Mouse (Mus musculus): ENCODE results near the gene Defb48.

Defb48 gene

GRCm38 (mm10) chr14:62984410-62984809 lies at the start of gene Defb48:
Defb48 (minus strand) TSS chr14:62984510.
- no peak for DNase-seq (ENCODE audit: low read depth)

DNA sequence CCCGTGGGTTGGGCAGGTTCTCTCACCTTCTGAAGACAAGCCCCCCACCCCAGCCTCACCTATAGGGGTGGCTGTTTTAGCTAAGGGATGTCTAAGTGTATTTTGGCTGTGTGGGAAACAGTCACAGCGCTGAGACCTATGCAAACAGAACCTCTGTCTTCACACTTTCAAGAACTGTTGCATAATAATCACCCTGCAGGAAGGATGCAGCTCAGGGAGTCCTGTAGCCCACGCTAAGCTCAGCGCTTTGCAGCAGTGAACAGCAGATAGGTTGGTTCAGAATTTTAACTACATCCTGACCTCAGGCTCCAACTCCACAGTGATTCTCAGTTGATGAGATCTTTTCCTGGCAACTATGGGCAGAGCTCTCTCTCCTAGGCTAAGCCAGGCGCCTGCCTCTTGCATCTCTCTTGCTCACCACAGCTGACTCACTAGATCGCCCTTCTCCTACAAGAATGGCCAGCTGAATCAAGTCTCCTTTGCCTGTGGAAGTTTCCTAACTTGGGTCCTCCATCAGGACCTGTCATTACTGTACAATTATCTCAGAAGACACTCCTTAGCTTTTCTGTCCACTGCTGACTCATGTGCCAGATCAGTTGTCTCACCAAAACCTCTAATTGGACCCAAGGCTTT lies 36.3 kb upstream of the Defb48 start:
- no peak for DNase-seq (ENCODE audit: low read depth)

DNA sequence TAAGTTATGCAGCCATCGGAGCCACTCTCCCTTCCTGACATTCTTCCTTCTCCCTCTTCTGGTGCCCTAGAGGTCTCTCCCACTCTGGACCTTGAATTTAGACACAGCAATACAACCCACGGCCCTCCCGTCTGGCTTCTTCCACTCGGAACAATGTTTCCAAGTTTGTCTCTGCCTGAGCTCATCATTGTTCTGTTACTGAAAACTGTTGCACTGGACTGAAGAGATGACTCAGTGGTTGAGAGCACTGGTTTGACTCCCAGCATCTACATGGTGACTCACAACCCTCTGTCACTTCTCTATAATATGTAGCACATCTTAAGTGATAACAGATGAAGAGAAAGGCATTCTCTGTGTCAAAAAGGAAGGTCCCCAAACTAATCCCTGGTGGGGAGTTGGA lies 30.4 kb upstream of the Defb48 start:
- DNase-seq (ENCODE audit: low read depth), result no peak

GRCm38 (mm10) chr14:63013082-63013481 lies 28.8 kb upstream of the Defb48 start:
- DNase-seq (ENCODE audit: low read depth), result no peak

GRCm38 (mm10) chr14:63011471-63011870 lies 27.2 kb upstream of the Defb48 start, which contains the start of gene Defb43:
Defb43 (plus strand) TSS chr14:63011771.
- DNase-seq (ENCODE audit: low read depth), result no peak

DNA sequence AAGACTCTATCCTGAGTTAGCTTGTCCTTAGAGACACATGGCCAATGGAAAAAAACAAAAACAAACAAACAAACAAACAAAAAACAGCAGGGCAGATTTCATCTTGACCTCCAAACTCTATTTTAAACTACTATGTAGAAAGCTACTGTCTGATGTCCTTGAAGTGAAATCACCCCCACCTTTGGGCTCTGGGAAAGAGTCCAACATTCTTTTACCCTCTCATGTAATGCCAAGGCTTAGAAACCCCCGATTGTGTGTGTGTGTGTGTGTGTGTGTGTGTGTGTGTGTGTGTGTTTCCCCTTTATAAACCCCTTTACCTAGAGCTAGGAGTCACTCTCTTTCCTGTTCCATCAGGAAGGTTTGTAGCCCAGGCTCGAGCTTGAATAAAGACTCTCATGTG lies 18.3 kb upstream of the Defb48 start:
- DNase-seq (ENCODE audit: low read depth), result no peak

GRCm38 (mm10) chr14:62998977-62999376 lies 14.7 kb upstream of the Defb48 start:
- no peak for DNase-seq (ENCODE audit: low read depth)

- DNase-seq (ENCODE audit: low read depth), result no peak
Measured at GRCm38 (mm10) chr14:62997777-62998176, 13.5 kb upstream of the Defb48 start, which contains the start of gene Defb47. Defb47 (plus strand) TSS chr14:62998077.

GRCm38 (mm10) chr14:62991849-62992510 lies 7.7 kb upstream of the Defb48 start:
- no peak for DNase-seq (ENCODE audit: low read depth)

GRCm38 (mm10) chr14:62991271-62991670 lies 7.0 kb upstream of the Defb48 start:
- no peak for DNase-seq (ENCODE audit: low read depth)

DNA sequence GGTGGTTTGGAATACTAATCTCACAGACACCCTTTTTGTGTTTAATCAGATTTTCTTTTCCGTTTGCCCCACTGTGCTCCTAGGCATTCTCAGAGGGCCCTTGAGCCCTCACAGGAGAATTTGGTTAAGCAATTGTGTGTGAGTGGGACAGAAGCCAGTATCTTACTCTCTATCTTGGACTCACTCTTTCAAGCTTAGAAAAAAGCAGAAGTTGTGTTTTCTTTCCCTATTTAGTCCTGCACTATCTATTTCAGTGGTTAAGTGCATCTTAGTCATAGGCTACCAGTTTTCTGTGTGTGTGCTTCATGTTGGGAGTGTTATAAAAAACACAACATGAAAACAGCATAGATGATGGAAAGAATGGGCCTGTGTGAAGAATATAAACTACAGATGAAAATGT lies 4.5 kb downstream of the Defb48 start:
- DNase-seq (ENCODE audit: low read depth), result no peak

DNA sequence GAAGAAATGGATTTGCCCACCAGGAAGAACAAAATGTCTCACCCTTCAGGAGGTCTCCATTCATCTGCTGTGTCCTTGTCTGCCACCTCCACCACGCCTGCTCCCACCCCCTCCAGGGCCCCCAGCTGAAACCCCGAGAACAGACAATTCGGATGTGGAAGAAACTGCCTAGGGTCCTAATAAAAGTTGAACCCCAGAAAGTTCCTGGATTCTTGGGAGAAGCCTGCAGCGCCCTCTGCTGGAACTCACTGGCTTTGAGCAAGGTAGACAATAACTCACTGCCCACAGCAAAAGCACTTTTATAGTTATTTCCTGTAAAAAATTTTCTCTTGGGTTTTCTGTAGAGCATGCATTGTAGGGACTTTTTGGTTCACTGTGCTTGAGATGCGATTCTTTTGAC lies 9.3 kb downstream of the Defb48 start:
- peak; percentile 32 for DNase-seq (ENCODE audit: low read depth)

GRCm38 (mm10) chr14:62965811-62966520 lies 18.3 kb downstream of the Defb48 start:
- DNase-seq (ENCODE audit: low read depth), result no peak

DNA sequence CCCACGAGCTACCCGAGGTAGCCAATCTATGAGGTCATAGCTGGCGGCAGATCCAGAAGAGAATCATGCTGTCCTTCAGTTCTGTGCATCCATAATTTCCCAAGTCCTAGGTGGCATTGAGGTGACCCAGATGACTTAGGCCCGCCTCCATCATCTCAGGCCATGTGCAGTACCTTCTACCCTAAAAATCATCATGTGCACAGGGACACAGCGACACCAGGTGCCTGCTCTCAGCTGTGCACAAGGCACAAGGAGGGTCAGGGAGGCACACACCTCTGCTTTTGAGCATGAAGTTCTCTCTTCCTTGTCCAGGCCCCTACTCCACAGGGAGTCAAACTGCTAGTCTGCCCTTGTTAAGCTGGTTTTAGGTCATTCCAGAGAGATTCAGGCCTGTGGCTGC lies 19.0 kb downstream of the Defb48 start:
- DNase-seq (ENCODE audit: low read depth), result no peak

- DNase-seq (ENCODE audit: low read depth), result no peak
Measured at GRCm38 (mm10) chr14:62963632-62964031, 20.7 kb downstream of the Defb48 start.

GRCm38 (mm10) chr14:62956091-62956490 lies 28.2 kb downstream of the Defb48 start:
- no peak for DNase-seq (ENCODE audit: low read depth)

- DNase-seq (ENCODE audit: low read depth), result no peak
Measured at GRCm38 (mm10) chr14:62946794-62947193, 37.5 kb downstream of the Defb48 start.

DNA sequence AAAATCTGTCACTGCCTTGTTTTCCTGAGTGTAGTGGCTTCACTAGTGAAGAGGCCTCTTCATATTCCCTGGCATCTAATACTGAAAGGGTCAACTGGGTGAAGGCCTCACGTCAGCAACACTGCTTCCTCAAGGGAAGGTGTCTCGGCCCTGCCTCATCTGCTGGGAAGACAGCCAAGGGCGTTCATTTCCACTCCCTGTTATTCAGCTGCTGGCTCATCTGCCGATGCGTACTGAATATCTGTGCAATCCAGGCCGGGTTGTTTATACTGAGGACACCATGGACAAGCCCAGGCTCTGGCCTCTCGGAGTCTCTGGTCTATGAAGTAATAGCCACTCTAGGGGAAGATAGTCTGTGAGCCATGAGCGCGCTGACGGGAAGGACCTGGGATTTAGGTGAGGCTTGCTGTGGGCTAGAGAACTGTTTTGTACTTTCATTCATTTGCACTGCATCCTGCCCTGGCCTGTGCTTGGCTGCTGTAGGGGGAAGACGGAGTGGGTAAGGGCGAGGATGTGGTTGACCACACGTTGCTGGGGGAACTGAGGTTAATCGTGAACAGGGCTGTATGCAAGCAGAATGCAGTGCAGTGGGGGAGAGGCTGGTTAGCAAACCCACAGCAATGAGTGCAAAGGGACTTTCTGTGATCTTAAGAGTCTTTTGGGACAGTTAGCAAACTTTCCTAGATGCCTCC lies 43.8 kb downstream of the Defb48 start:
- DNase-seq (ENCODE audit: low read depth), result no peak

- peak; percentile 4 for DNase-seq (ENCODE audit: low read depth)
Measured at GRCm38 (mm10) chr14:62939435-62939834, 44.9 kb downstream of the Defb48 start.

DNA sequence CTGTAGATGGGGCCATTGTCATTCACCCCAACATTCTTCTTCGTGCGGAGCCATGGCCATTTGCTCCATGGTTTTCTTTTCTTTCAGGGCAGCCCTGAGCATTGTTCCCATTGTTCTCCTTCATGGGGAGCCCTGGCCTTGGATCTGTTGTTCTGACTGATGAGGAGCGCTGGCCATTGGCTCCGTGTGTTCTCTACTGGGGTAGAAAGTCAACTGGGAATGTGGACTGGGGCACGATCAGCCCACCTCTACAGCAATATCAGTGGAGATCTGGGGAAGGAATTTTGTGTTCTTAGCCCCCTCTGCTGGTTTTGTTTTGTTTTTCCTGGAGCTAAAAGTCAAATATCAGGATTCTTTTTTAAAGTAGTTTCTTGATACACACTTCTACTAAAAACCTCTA lies 46.6 kb downstream of the Defb48 start:
- DNase-seq (ENCODE audit: low read depth), result no peak

GRCm38 (mm10) chr14:62936631-62937380 lies 47.5 kb downstream of the Defb48 start:
- no peak for DNase-seq (ENCODE audit: low read depth)

GRCm38 (mm10) chr14:62935361-62935760 lies 48.9 kb downstream of the Defb48 start:
- DNase-seq (ENCODE audit: low read depth), result no peak
